Mouse (Mus musculus) stomach, postnatal 0 days (tissue): ENCODE data around the gene Phc3. TPM values are rescaled to one million over a fixed set of nuclear protein-coding genes. Genes with fewer than 3 reads are reported as not detected.

ENCODE experiments used
- ATAC-seq: fragments of 200-750 bp; cut with Nextera tagmentation; 2 replicates; pipeline ENCODE4 v1.8.0; 2017; ENCODE audit not compliant: low FRiP score, low TSS enrichment
- DNase-seq: peaks from one replicate; pipeline ENCODE4 v3.0.0-alpha.2; 2016; ENCODE audit warnings: low spot score
- H3K27ac ChIP-seq: fragments of 300-500 bp; sonication (generic); replicated peaks from 2 replicates; pipeline ENCODE4 v1.5.1; 2014; ENCODE audit warnings: mild to moderate bottlenecking, control low read depth
- H3K27me3 ChIP-seq: fragments of 300-500 bp; sonication (generic); 2 replicates; pipeline ENCODE4 v1.6.1; 2014; ENCODE audit warnings: low read length; ENCODE audit not compliant: control insufficient read depth, insufficient read depth
- H3K36me3 ChIP-seq: fragments of 300-500 bp; sonication (generic); 2 replicates; pipeline ENCODE4 v1.6.1; 2014; ENCODE audit warnings: low read length, mixed read lengths; ENCODE audit not compliant: control insufficient read depth, insufficient read depth
- H3K4me1 ChIP-seq: fragments of 300-500 bp; sonication (generic); replicated peaks from 2 replicates; pipeline ENCODE4 v1.6.1; 2014; ENCODE audit warnings: antibody characterized with exemption; ENCODE audit not compliant: control insufficient read depth, insufficient read depth
- H3K4me2 ChIP-seq: fragments of 300-500 bp; sonication (generic); replicated peaks from 2 replicates; pipeline ENCODE4 v1.6.1; 2014; ENCODE audit warnings: low read depth, mild to moderate bottlenecking, control low read depth, moderate library complexity
- H3K4me3 ChIP-seq: fragments of 300-500 bp; sonication (generic); 2 replicates; pipeline ENCODE4 v1.5.1; 2014; ENCODE audit warnings: low read depth, low read length, control low read depth
- H3K9ac ChIP-seq: fragments of 300-500 bp; sonication (generic); 2 replicates; pipeline ENCODE4 v1.6.1; 2014; ENCODE audit warnings: mild to moderate bottlenecking, low read length, control low read depth, mixed read lengths
- H3K9me3 ChIP-seq: fragments of 300-500 bp; sonication (generic); 2 replicates; pipeline ENCODE4 v1.6.1; 2016; ENCODE audit warnings: low read length; ENCODE audit not compliant: control insufficient read depth
- CTCF ChIP-seq: IDR thresholded peaks from 2 replicates; pipeline ENCODE4 v1.5.1; 2016; ENCODE audit warnings: antibody characterized with exemption, low read depth, mild to moderate bottlenecking, moderate library complexity
- EP300 ChIP-seq: optimal IDR thresholded peaks from 2 replicates; pipeline ENCODE3; 2016; ENCODE audit warnings: antibody characterized with exemption
- WGBS: fragments of 180-500 bp; shearing (Covaris S2); extraction: QIAGEN DNeasy Blood & Tissue Kit; methylation state at CpG from one replicate; pipeline ENCODE4 v1.1.7; 2014; 5-methylcytosine and 5-hydroxymethylcytosine counted together
- polyA plus RNA-seq: library from polyadenylated mRNA; unstranded; fragments of >200 nt; fragmentation: Nextera tagmentation; extraction: Ambion mirVana; gene quantifications from 2 replicates; pipeline ENCODE4 v1.2.1, GENCODE M21; 2015

Phc3 gene
- polyA plus RNA-seq, 1 experiment from 2014 or later: 3.0 TPM

- no peaks in the 10 kb centered on the region for H3K9me3 ChIP-seq
- DNase-seq: no peak
- ATAC-seq: no peak
- H3K4me3 ChIP-seq: no peak overlapping the region
- no peaks in the 10 kb centered on the region for H3K4me1 ChIP-seq
- TF ChIP-seq CTCF (no peak), EP300 (no peak)
- peaks cover 32% of the 10 kb centered on the region for H3K36me3 ChIP-seq
- no peak overlapping the region for H3K27ac ChIP-seq
- no peaks in the 10 kb centered on the region for H3K27me3 ChIP-seq
- H3K4me2 ChIP-seq: no peak overlapping the region
- no peak overlapping the region for H3K9ac ChIP-seq
- WGBS: 95% methylated on average over 6 of the region's 6 CpGs
Measured at GRCm38 (mm10) chr3:30956327-30956726, 12.9 kb downstream of the Phc3 start.

GRCm38 (mm10) chr3:30952273-30953070 is 16.7 kb downstream of the Phc3 start:
- no peaks in the 10 kb centered on the region for H3K4me1 ChIP-seq
- WGBS: 86% methylated on average over 12 of the region's 12 CpGs
- H3K9ac ChIP-seq: no peak overlapping the region
- H3K9me3 ChIP-seq: no peaks in the 10 kb centered on the region
- TF ChIP-seq CTCF (no peak), EP300 (no peak)
- no peak for DNase-seq
- H3K4me2 ChIP-seq: no peak overlapping the region
- H3K4me3 ChIP-seq: no peak overlapping the region
- H3K36me3 ChIP-seq: peaks cover 21% of the 10 kb centered on the region; the same call in 1 of the 2 replicates
- H3K27ac ChIP-seq: no peak overlapping the region
- no peaks in the 10 kb centered on the region for H3K27me3 ChIP-seq
- no peak for ATAC-seq

GRCm38 (mm10) chr3:30951652-30952051 is 17.6 kb downstream of the Phc3 start:
- no peak overlapping the region for H3K27ac ChIP-seq
- H3K9ac ChIP-seq: no peak overlapping the region
- DNase-seq (no peak), ATAC-seq (no peak)
- H3K9me3 ChIP-seq: no peaks in the 10 kb centered on the region
- no peak overlapping the region for H3K4me3 ChIP-seq
- H3K27me3 ChIP-seq: no peaks in the 10 kb centered on the region
- TF ChIP-seq EP300 (no peak), CTCF (no peak)
- H3K4me1 ChIP-seq: no peaks in the 10 kb centered on the region
- WGBS: 62% methylated on average over 3 of the region's 3 CpGs
- peaks cover 24% of the 10 kb centered on the region; the same call in 1 of the 2 replicates for H3K36me3 ChIP-seq
- no peak overlapping the region for H3K4me2 ChIP-seq

- TF ChIP-seq CTCF (no peak), EP300 (no peak)
- ATAC-seq: no peak
- peaks cover 16% of the 10 kb centered on the region for H3K36me3 ChIP-seq
Measured at GRCm38 (mm10) chr3:30934384-30934783, 34.8 kb downstream of the Phc3 start.

GRCm38 (mm10) chr3:30929828-30930227 is 39.4 kb downstream of the Phc3 start:
- ATAC-seq: no peak
- no peak overlapping the region for H3K4me3 ChIP-seq
- H3K9me3 ChIP-seq: no peaks in the 10 kb centered on the region
- 51% methylated on average over 3 of the region's 3 CpGs for WGBS
- H3K4me2 ChIP-seq: no peak overlapping the region
- no peaks in the 10 kb centered on the region for H3K27me3 ChIP-seq
- TF ChIP-seq CTCF (peak; percentile 44), EP300 (no peak)
- no peaks in the 10 kb centered on the region for H3K4me1 ChIP-seq
- DNase-seq: no peak
- peaks cover 8% of the 10 kb centered on the region for H3K36me3 ChIP-seq
- no peak overlapping the region for H3K9ac ChIP-seq
- no peak overlapping the region for H3K27ac ChIP-seq

More at GRCm38 (mm10) chr3:30934384-30934783, 34.8 kb downstream of the Phc3 start:
- no peak overlapping the region for H3K27ac ChIP-seq
- H3K4me2 ChIP-seq: no peak overlapping the region
- H3K4me3 ChIP-seq: no peak overlapping the region
- H3K9me3 ChIP-seq: no peaks in the 10 kb centered on the region
- H3K27me3 ChIP-seq: no peaks in the 10 kb centered on the region
- H3K9ac ChIP-seq: no peak overlapping the region
- no peaks in the 10 kb centered on the region for H3K4me1 ChIP-seq
- DNase-seq: no peak

- H3K9ac ChIP-seq: no peak overlapping the region
- H3K27me3 ChIP-seq: no peaks in the 10 kb centered on the region
- TF ChIP-seq EP300: no peak
- TF ChIP-seq CTCF: no peak
- no peak overlapping the region for H3K4me2 ChIP-seq
- no peaks in the 10 kb centered on the region for H3K9me3 ChIP-seq
- H3K27ac ChIP-seq: no peak overlapping the region
- WGBS: 86% methylated on average over 3 of the region's 3 CpGs
- DNase-seq (no peak), ATAC-seq (no peak)
- H3K4me1 ChIP-seq: no peaks in the 10 kb centered on the region
- no peak overlapping the region for H3K4me3 ChIP-seq
- H3K36me3 ChIP-seq: peaks cover 8% of the 10 kb centered on the region
Measured at GRCm38 (mm10) chr3:30927664-30928063, 41.6 kb downstream of the Phc3 start.
